Mouse (Mus musculus) MEL (cell line): ENCODE measurements at regions not wholly inside any gene's neighbourhood (a gene's known extent, or its start where the extent isn't known, plus 50 kb on each side); places are given as distances from the start of the nearest gene placed in this dataset.

Source experiments
- DNase-seq: peaks from one replicate; pipeline ENCODE4 v3.0.0; 2011; ENCODE audit warnings: low read depth, low spot score
- H3K27ac ChIP-seq: 2 replicates; pipeline ENCODE4 v1.5.1; 2012; ENCODE audit warnings: low read depth, mild to moderate bottlenecking, control low read depth, low read length, moderate library complexity; ENCODE audit not compliant: control insufficient read depth
- H3K27me3 ChIP-seq, 2 experiments: fragments of 150-350 bp in 1 of 2; sonication (generic) in 1 of 2; 2 replicates each; pipeline ENCODE4 v1.6.1; 2012; ENCODE audit warnings: low read length in 2 of 2, mild to moderate bottlenecking in 2 of 2, improper control_type of control experiment in 1 of 2, moderate library complexity in 1 of 2; ENCODE audit not compliant: insufficient read depth in 2 of 2, control insufficient read depth in 1 of 2
- H3K36me3 ChIP-seq, 2 experiments: 2 replicates each; pipeline ENCODE4 v1.6.1; 2012 to 2014; ENCODE audit warnings: low read length in 2 of 2, improper control_type of control experiment in 1 of 2, inconsistent platforms in 1 of 2, mild to moderate bottlenecking in 1 of 2; ENCODE audit not compliant: insufficient read depth in 2 of 2, control insufficient read depth in 1 of 2
- H3K4me1 ChIP-seq, 2 experiments: fragments of 150-350 bp in 1 of 2; sonication (generic) in 1 of 2; 2 replicates each; pipeline ENCODE4 v1.6.1; 2012; ENCODE audit warnings: low read length in 2 of 2, improper control_type of control experiment in 1 of 2, mild to moderate bottlenecking in 1 of 2; ENCODE audit not compliant: insufficient read depth in 2 of 2, control insufficient read depth in 1 of 2
- H3K4me3 ChIP-seq, 2 experiments: fragments of 150-350 bp in 1 of 2; sonication (generic) in 1 of 2; 2 replicates each; pipeline ENCODE4 v1.5.1; 2012; ENCODE audit warnings: low read depth in 2 of 2, low read length in 2 of 2, mild to moderate bottlenecking in 2 of 2, moderate library complexity in 2 of 2, control low read depth in 1 of 2, improper control_type of control experiment in 1 of 2; ENCODE audit not compliant: control insufficient read depth in 1 of 2, insufficient read depth in 1 of 2
- H3K79me2 ChIP-seq: 2 replicates; pipeline ENCODE4 v1.6.1; 2012; ENCODE audit warnings: mild to moderate bottlenecking, low read length, moderate library complexity; ENCODE audit not compliant: control insufficient read depth, poor library complexity, insufficient read depth
- H3K9ac ChIP-seq: 2 replicates; pipeline ENCODE4 v1.6.1; 2012; ENCODE audit warnings: low read depth, mild to moderate bottlenecking, control low read depth, low read length, moderate library complexity; ENCODE audit not compliant: control insufficient read depth, poor library complexity, severe bottlenecking
- H3K9me3 ChIP-seq: fragments of 150-350 bp; sonication (generic); replicated peaks from 2 replicates; pipeline ENCODE4 v1.6.1; 2012; ENCODE audit warnings: mild to moderate bottlenecking, low read length, improper control_type of control experiment, moderate library complexity; ENCODE audit not compliant: insufficient read depth
- BHLHE40 ChIP-seq: IDR thresholded peaks from 2 replicates; pipeline ENCODE4 v1.6.1; 2012; ENCODE audit warnings: low read depth, mild to moderate bottlenecking, inconsistent platforms, low read length, improper control_type of control experiment, borderline replicate concordance
- CHD2 ChIP-seq: IDR thresholded peaks from 2 replicates; pipeline ENCODE4 v1.6.1; 2011; ENCODE audit warnings: low read length, improper control_type of control experiment
- E2F4 ChIP-seq: IDR thresholded peaks from 2 replicates; pipeline ENCODE4 v1.6.1; 2011; ENCODE audit warnings: low read depth, low read length, improper control_type of control experiment, borderline replicate concordance
- ELF1 ChIP-seq: IDR thresholded peaks from 2 replicates; pipeline ENCODE4 v1.6.1; 2014; ENCODE audit warnings: low read depth, mild to moderate bottlenecking, inconsistent platforms, low read length, improper control_type of control experiment, moderate library complexity
- EP300 ChIP-seq, 2 experiments: IDR thresholded peaks; 2 replicates each; pipeline ENCODE4 v1.6.1; 2011; ENCODE audit warnings: improper control_type of control experiment in 2 of 2, low read length in 2 of 2, low read depth in 1 of 2, mild to moderate bottlenecking in 1 of 2
- ETS1 ChIP-seq: IDR thresholded peaks from 2 replicates; pipeline ENCODE4 v1.6.1; 2012; ENCODE audit warnings: low read depth, mild to moderate bottlenecking, inconsistent platforms, low read length, improper control_type of control experiment, moderate library complexity
- GABPA ChIP-seq: IDR thresholded peaks from 2 replicates; pipeline ENCODE4 v1.6.1; 2012; ENCODE audit warnings: low read depth, mild to moderate bottlenecking, inconsistent platforms, low read length, improper control_type of control experiment, moderate library complexity
- GATA1 ChIP-seq: IDR thresholded peaks from 2 replicates; pipeline ENCODE4 v1.6.1; 2011; ENCODE audit warnings: low read depth, low read length, improper control_type of control experiment
- HCFC1 ChIP-seq: IDR thresholded peaks from 2 replicates; pipeline ENCODE4 v1.6.1; 2012; ENCODE audit warnings: low read depth, mild to moderate bottlenecking, inconsistent platforms, low read length, improper control_type of control experiment, moderate library complexity
- KAT2A ChIP-seq: conservative IDR thresholded peaks from 2 replicates; pipeline ENCODE4 v1.6.1; 2012; ENCODE audit warnings: low read depth, low read length, improper control_type of control experiment, inconsistent platforms
- NRF1 ChIP-seq: IDR thresholded peaks from 2 replicates; pipeline ENCODE4 v1.6.1; 2014; ENCODE audit warnings: low read depth, mild to moderate bottlenecking, inconsistent platforms, low read length, improper control_type of control experiment, moderate library complexity; ENCODE audit not compliant: poor library complexity, insufficient read depth, severe bottlenecking
- RCOR1 ChIP-seq: IDR thresholded peaks from 2 replicates; pipeline ENCODE4 v1.6.1; 2012; ENCODE audit warnings: low read depth, mild to moderate bottlenecking, inconsistent platforms, low read length, improper control_type of control experiment
- SIN3A ChIP-seq: IDR thresholded peaks from 2 replicates; pipeline ENCODE4 v1.6.1; 2012; ENCODE audit warnings: low read length, improper control_type of control experiment, inconsistent platforms
- SMC3 ChIP-seq: IDR thresholded peaks from 2 replicates; pipeline ENCODE4 v1.6.1; 2011; ENCODE audit warnings: low read depth, low read length, improper control_type of control experiment
- TAL1 ChIP-seq: IDR thresholded peaks from 2 replicates; pipeline ENCODE4 v1.6.1; 2012; ENCODE audit warnings: mild to moderate bottlenecking, inconsistent platforms, low read length, moderate library complexity, mixed read lengths
- UBTF ChIP-seq: IDR thresholded peaks from 2 replicates; pipeline ENCODE4 v1.6.1; 2012; ENCODE audit warnings: low read depth, mild to moderate bottlenecking, inconsistent platforms, low read length, improper control_type of control experiment, moderate library complexity, borderline replicate concordance; ENCODE audit not compliant: insufficient read depth
- USF1 ChIP-seq: IDR thresholded peaks from 2 replicates; pipeline ENCODE4 v1.6.1; 2014; ENCODE audit warnings: low read depth, mild to moderate bottlenecking, inconsistent platforms, low read length, improper control_type of control experiment, moderate library complexity
- ZKSCAN1 ChIP-seq: IDR thresholded peaks from 2 replicates; pipeline ENCODE4 v1.6.1; 2012; ENCODE audit warnings: low read depth, mild to moderate bottlenecking, inconsistent platforms, low read length, improper control_type of control experiment, moderate library complexity
- ZNF384 ChIP-seq: IDR thresholded peaks from 2 replicates; pipeline ENCODE4 v1.6.1; 2012; ENCODE audit warnings: low read depth, mild to moderate bottlenecking, inconsistent platforms, low read length, improper control_type of control experiment

- H3K27ac ChIP-seq, result no peak overlapping the region
- H3K79me2 ChIP-seq, result no peaks in the 10 kb centered on the region
- no peak for DNase-seq
- H3K27me3 ChIP-seq, result no peaks in the 10 kb centered on the region
- no peak overlapping the region for H3K4me3 ChIP-seq
- no peaks in the 10 kb centered on the region for H3K9me3 ChIP-seq
- TF ChIP-seq ETS1 (no peak), TAL1 (no peak), GABPA (no peak), HCFC1 (no peak), GATA1 (no peak), ELF1 (no peak), RCOR1 (no peak), KAT2A (no peak), SIN3A (no peak), ZKSCAN1 (no peak), ZNF384 (no peak), BHLHE40 (no peak), SMC3 (no peak), E2F4 (no peak), USF1 (no peak), UBTF (no peak)
- H3K36me3 ChIP-seq, result no peaks in the 10 kb centered on the region
- no peak overlapping the region for H3K9ac ChIP-seq
- H3K4me1 ChIP-seq, result no peaks in the 10 kb centered on the region
Observed at GRCm38 (mm10) chr15:74461935-74462334, 174.2 kb downstream of the Mroh4 start.

- no peaks in the 10 kb centered on the region for H3K9me3 ChIP-seq
- H3K4me1 ChIP-seq, result no peaks in the 10 kb centered on the region
Observed at GRCm38 (mm10) chr15:74459345-74459975, 176.7 kb downstream of the Mroh4 start.

More at GRCm38 (mm10) chr15:74459345-74459975, 176.7 kb downstream of the Mroh4 start:
- H3K79me2 ChIP-seq, result no peaks in the 10 kb centered on the region
- no peaks in the 10 kb centered on the region for H3K27me3 ChIP-seq
- TF ChIP-seq EP300 (IDR thresholded peaks at IDR 0.05; ENCODE audit: low read depth in 1 of 2, low read length in 2 of 2) (no peak), ETS1 (no peak), CHD2 (no peak), RCOR1 (no peak), NRF1 (no peak), KAT2A (no peak)
- no peak overlapping the region for H3K4me3 ChIP-seq
- H3K27ac ChIP-seq, result no peak overlapping the region
- H3K9ac ChIP-seq, result no peak overlapping the region
- no peak for DNase-seq
- H3K36me3 ChIP-seq, result no peaks in the 10 kb centered on the region
